Mouse (Mus musculus) limb, embryonic 10.5 days (tissue): ENCODE data around the gene Dap. TPM values are rescaled to one million over a fixed set of nuclear protein-coding genes. Genes with fewer than 3 reads are reported as not detected.

Source experiments
- DNase-seq: peaks from one replicate; pipeline ENCODE4 v3.0.0-alpha.2; 2017; ENCODE audit warnings: low spot score
- H3K27ac ChIP-seq: fragments of 300-500 bp; sonication (generic); 2 replicates; pipeline ENCODE4 v1.5.1; 2016; ENCODE audit warnings: mild to moderate bottlenecking
- H3K27me3 ChIP-seq: fragments of 300-500 bp; sonication (generic); 2 replicates; pipeline ENCODE4 v1.6.1; 2016; ENCODE audit warnings: low read depth, mild to moderate bottlenecking; ENCODE audit not compliant: poor library complexity, severe bottlenecking
- H3K36me3 ChIP-seq: fragments of 300-500 bp; sonication (generic); 2 replicates; pipeline ENCODE4 v1.6.1; 2016; ENCODE audit warnings: mild to moderate bottlenecking, moderate library complexity
- H3K4me1 ChIP-seq: fragments of 300-500 bp; sonication (generic); 2 replicates; pipeline ENCODE4 v1.6.1; 2016
- H3K4me3 ChIP-seq: fragments of 300-500 bp; sonication (generic); 2 replicates; pipeline ENCODE4 v1.5.1; 2016; ENCODE audit warnings: mild to moderate bottlenecking, moderate library complexity
- H3K9me3 ChIP-seq: fragments of 300-500 bp; sonication (generic); replicated peaks from 2 replicates; pipeline ENCODE4 v1.6.1; 2016; ENCODE audit warnings: mild to moderate bottlenecking
- WGBS: fragments of 180-500 bp; shearing (Covaris S2); methylation state at CpG from one replicate; pipeline ENCODE4 v1.1.7; 2016; 5-methylcytosine and 5-hydroxymethylcytosine counted together
- polyA plus RNA-seq: library from polyadenylated mRNA; unstranded; fragments of >200 nt; fragmentation: Nextera tagmentation; extraction: Ambion mirVana; gene quantifications from 2 replicates; pipeline ENCODE4 v1.2.1, GENCODE M21; 2016

Gene Dap
- polyA plus RNA-seq, 1 experiment from 2014 or later = 42.8 TPM

DNA sequence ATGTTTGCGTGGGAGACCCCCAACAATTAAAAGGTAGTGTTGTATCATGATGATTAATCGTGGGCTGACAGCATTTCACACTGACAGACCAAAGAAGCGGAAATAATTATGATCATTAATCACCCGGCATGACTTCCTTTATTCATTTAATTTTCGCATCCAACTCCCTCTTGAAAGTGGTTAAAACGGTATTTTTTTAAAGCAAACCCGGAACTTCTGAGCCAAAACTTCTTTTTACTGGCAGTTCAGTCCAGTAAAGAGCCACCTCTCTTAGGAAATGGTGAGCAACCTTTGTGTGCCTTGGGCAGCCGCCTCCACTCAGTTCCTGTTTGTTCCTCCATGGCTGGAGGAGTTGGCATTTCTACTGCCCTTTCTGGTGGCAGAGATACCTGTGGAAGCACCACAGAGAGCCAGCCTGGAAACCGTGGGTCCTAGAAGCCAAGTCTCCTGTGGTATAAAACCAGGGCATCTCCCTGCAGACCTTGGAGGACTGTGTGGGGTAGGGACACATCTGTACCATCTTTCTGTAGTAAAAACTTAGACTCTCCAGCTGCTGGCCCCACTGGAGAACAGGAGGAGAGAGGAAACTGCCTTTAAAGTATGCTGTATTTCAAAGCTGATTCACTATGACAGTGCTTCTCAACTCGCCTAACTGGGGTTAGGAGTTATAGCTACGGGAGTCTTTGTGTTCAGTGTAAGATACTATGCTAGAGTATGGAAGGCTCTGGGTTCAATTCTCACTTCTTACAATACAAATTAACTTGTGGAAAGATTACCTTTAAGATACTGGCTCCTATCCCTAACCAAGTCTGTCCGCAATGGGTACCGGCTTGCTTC lies 910 bp downstream of the Dap start:
- no peaks in the 10 kb centered on the region for H3K9me3 ChIP-seq
- DNase-seq = peak; percentile 37
- peaks cover 16% of the 10 kb centered on the region for H3K4me1 ChIP-seq
- no peaks in the 10 kb centered on the region for H3K27me3 ChIP-seq
- 44% methylated on average over 13 of the region's 13 CpGs for WGBS
- peak overlapping the region; percentile 93 for H3K27ac ChIP-seq
- peak overlapping the region; percentile 80 for H3K4me3 ChIP-seq
- no peaks in the 10 kb centered on the region for H3K36me3 ChIP-seq

- Histone ChIP-seq H3K27ac (no peak overlapping the region), H3K27me3 (no peaks in the 10 kb centered on the region), H3K36me3 (no peaks in the 10 kb centered on the region), H3K4me1 (peaks cover 16% of the 10 kb centered on the region), H3K9me3 (no peaks in the 10 kb centered on the region), H3K4me3 (peak overlapping the region; percentile 80; the same call in 1 of the 2 replicates)
- 89% methylated on average over 4 of the region's 4 CpGs for WGBS
- no peak for DNase-seq
These were observed 1.7 kb downstream of the Dap start for GRCm38 (mm10) chr15:31225643-31226325.

DNA sequence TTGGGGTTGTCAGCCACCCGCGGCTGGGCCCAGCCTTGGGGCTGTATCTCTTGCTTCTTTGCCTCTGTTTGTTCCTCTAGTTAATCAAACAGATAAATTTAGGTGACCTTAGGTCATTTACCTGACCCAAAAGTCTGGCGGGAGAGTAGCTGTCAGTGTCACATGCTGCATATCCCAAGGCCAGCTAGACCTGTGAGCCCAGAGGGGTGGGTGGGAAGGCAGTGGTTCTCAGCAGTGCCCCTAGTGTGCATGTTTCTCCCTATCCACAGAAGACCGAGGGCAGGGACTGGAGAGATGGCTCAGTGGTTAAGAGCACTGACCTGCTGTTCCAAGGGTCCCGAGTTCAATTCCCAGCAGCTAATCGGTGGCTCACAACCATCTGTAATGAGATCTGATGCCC lies 2.4 kb downstream of the Dap start:
- WGBS = 79% methylated on average over 6 of the region's 6 CpGs
- no peak overlapping the region for H3K27ac ChIP-seq
- H3K36me3 ChIP-seq = no peaks in the 10 kb centered on the region
- H3K4me3 ChIP-seq = no peak overlapping the region
- peaks cover 16% of the 10 kb centered on the region for H3K4me1 ChIP-seq
- DNase-seq = no peak
- no peaks in the 10 kb centered on the region for H3K27me3 ChIP-seq
- no peaks in the 10 kb centered on the region for H3K9me3 ChIP-seq

DNA sequence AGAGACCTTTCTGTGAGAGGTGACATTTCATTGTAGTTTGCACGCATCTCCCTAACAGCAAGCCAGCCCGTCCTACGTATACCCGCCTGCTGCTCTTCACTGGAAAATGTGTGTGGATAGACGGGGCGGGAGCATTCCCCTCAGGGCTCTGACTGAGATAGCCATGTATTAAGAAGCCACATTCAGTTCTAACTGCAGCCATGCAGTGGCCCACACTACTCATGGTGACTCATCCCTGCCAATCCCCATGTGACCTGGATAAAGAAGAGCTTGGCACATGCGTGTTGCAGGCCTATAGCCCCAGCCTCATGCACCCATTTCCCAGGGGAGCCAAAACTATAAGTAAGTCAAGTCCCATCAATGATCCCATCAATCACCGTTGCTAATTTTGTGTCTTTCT lies 3.7 kb downstream of the Dap start:
- Histone ChIP-seq H3K27ac (no peak overlapping the region), H3K4me3 (no peak overlapping the region), H3K4me1 (peaks cover 16% of the 10 kb centered on the region), H3K36me3 (no peaks in the 10 kb centered on the region), H3K27me3 (no peaks in the 10 kb centered on the region), H3K9me3 (no peaks in the 10 kb centered on the region)
- DNase-seq = no peak
- WGBS = 92% methylated on average over 8 of the region's 8 CpGs

GRCm38 (mm10) chr15:31233006-31233405 lies 8.9 kb downstream of the Dap start:
- Histone ChIP-seq H3K4me1 (no peaks in the 10 kb centered on the region), H3K27ac (no peak overlapping the region), H3K4me3 (no peak overlapping the region), H3K9me3 (no peaks in the 10 kb centered on the region), H3K36me3 (peaks cover 12% of the 10 kb centered on the region; the same call in 1 of the 2 replicates), H3K27me3 (no peaks in the 10 kb centered on the region)
- WGBS = 100% methylated on average over 1 of the region's 1 CpGs
- no peak for DNase-seq

DNA sequence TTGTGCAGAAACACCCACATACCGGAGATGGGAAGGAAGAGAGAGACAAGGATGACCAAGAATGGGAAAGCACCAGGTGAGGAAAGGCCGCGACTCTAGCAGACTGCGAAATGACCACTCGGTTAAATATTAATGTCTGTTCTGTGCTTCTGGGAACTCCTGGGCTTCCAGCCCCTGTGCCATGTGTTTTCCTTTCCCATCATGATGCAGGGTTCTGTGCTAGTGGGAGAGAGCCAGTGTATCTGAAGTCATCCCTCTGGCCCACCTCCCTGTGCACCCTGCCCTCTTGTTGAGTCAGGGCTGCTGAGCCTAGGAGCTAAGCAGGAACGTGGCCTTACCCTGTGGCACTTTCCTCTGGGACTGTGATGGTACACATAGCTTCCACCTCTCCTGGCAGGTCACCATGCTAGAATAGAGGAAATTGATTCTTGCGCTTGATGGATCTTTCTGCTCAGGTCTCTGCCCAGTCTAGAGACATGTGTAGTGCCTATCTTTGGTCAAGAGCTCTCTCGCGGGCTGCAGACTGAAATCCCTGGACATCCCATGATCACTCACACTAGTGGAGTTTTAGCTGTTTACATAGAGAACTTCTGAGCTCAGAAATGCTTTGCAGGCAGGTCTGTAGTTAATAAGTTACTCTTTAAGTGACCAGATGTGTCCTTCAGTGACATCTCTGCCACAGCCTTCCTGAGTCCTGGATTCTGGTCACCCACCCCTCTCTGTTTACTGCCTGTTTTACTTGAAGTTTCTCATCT lies 11.9 kb downstream of the Dap start:
- H3K9me3 ChIP-seq = no peaks in the 10 kb centered on the region
- H3K4me3 ChIP-seq = no peak overlapping the region
- H3K27ac ChIP-seq = no peak overlapping the region
- no peaks in the 10 kb centered on the region for H3K27me3 ChIP-seq
- peaks cover 5% of the 10 kb centered on the region for H3K4me1 ChIP-seq
- DNase-seq = no peak
- 93% methylated on average over 9 of the region's 9 CpGs for WGBS
- peaks cover 20% of the 10 kb centered on the region; the same call in 1 of the 2 replicates for H3K36me3 ChIP-seq

GRCm38 (mm10) chr15:31236549-31236907 lies 12.4 kb downstream of the Dap start:
- Histone ChIP-seq H3K27me3 (no peaks in the 10 kb centered on the region), H3K4me3 (no peak overlapping the region), H3K4me1 (peaks cover 5% of the 10 kb centered on the region), H3K36me3 (peaks cover 25% of the 10 kb centered on the region; the same call in 1 of the 2 replicates), H3K9me3 (no peaks in the 10 kb centered on the region), H3K27ac (no peak overlapping the region)
- DNase-seq = no peak
- WGBS = 93% methylated on average over 9 of the region's 9 CpGs

DNA sequence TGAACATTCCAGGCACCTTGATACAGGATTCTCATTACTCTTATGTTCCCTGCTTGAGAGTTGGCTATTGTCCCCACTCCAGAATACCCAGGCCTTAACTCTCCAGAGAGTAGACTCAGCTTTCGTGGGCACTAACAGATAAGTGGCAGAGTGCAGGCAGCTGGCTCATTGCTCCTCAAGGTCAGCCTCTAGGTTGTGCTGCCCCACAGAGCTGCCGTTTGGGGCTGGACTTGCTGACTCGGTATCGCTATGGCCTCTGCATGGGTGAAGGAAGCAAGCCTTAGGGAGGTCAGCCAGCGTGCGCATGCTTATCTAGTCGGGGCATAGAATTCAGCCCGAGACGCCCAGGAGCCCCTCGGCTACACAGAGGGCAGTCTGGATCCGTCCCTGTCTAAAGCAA lies 13.3 kb downstream of the Dap start:
- H3K27me3 ChIP-seq = no peaks in the 10 kb centered on the region
- H3K4me3 ChIP-seq = no peak overlapping the region
- WGBS = 87% methylated on average over 11 of the region's 11 CpGs
- no peaks in the 10 kb centered on the region for H3K9me3 ChIP-seq
- peaks cover 5% of the 10 kb centered on the region for H3K4me1 ChIP-seq
- H3K27ac ChIP-seq = no peak overlapping the region
- peaks cover 33% of the 10 kb centered on the region for H3K36me3 ChIP-seq
- DNase-seq = no peak

GRCm38 (mm10) chr15:31237898-31238297 lies 13.8 kb downstream of the Dap start:
- WGBS = 77% methylated on average over 5 of the region's 5 CpGs
- Histone ChIP-seq H3K4me1 (peaks cover 5% of the 10 kb centered on the region), H3K4me3 (no peak overlapping the region), H3K9me3 (no peaks in the 10 kb centered on the region), H3K27me3 (no peaks in the 10 kb centered on the region), H3K27ac (no peak overlapping the region), H3K36me3 (peaks cover 33% of the 10 kb centered on the region)
- DNase-seq = no peak

DNA sequence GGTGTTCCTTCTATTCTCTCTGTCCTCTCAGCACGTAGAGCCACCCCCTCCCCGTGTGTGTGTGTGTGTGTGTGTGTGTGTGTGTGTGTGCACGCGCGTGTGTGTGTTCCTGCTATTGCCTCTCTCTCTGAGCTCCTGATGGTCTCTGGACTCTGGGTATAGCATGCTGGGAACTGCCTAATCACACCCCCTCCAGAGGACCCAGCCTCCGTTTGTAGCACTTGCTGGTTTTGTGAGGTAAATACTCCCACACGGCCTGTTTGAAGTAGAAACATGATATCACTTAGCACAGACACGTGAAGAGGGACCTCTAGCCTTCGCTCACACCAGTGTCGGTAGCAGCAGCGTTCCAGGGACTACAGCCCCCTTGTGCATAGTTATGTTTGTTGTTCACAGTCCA lies 14.5 kb downstream of the Dap start:
- no peaks in the 10 kb centered on the region for H3K9me3 ChIP-seq
- peaks cover 33% of the 10 kb centered on the region for H3K36me3 ChIP-seq
- H3K27ac ChIP-seq = no peak overlapping the region
- DNase-seq = no peak
- H3K27me3 ChIP-seq = no peaks in the 10 kb centered on the region
- H3K4me3 ChIP-seq = no peak overlapping the region
- 50% methylated on average over 11 of the region's 11 CpGs for WGBS
- H3K4me1 ChIP-seq = peaks cover 5% of the 10 kb centered on the region

DNA sequence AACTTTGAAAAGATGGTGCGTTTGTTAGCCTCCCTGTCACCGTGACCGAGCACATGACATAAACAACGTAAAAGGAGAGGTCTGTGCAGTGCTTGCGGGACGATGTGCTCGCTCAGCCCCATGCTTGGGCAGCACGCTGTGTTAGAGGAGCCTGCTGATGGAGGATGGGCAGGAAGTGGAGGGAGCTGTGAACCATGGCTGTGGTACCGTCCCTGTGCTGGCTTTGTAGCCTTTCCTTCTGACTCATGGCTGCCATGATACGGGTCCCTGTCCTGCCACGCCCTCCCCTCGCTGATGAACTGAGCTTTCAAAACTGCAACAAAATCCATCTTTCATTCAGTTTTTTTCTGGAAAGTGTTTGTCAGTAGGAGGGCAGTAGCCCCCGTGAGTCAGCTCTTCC lies 15.6 kb downstream of the Dap start:
- H3K4me1 ChIP-seq = peaks cover 5% of the 10 kb centered on the region
- no peak overlapping the region for H3K4me3 ChIP-seq
- H3K9me3 ChIP-seq = no peaks in the 10 kb centered on the region
- no peaks in the 10 kb centered on the region for H3K27me3 ChIP-seq
- DNase-seq = no peak
- H3K36me3 ChIP-seq = peaks cover 33% of the 10 kb centered on the region
- WGBS = 88% methylated on average over 13 of the region's 13 CpGs
- no peak overlapping the region for H3K27ac ChIP-seq

GRCm38 (mm10) chr15:31240181-31240580 lies 16.1 kb downstream of the Dap start:
- H3K36me3 ChIP-seq = peaks cover 33% of the 10 kb centered on the region
- 96% methylated on average over 4 of the region's 4 CpGs for WGBS

GRCm38 (mm10) chr15:31243260-31243659 lies 19.1 kb downstream of the Dap start:
- Histone ChIP-seq H3K36me3 (peaks cover 21% of the 10 kb centered on the region), H3K4me3 (no peak overlapping the region), H3K9me3 (no peaks in the 10 kb centered on the region), H3K27ac (no peak overlapping the region), H3K4me1 (peaks cover 17% of the 10 kb centered on the region), H3K27me3 (no peaks in the 10 kb centered on the region)
- 82% methylated on average over 10 of the region's 10 CpGs for WGBS
- DNase-seq = no peak

More at GRCm38 (mm10) chr15:31240181-31240580, 16.1 kb downstream of the Dap start:
- Histone ChIP-seq H3K9me3 (no peaks in the 10 kb centered on the region), H3K4me3 (no peak overlapping the region), H3K27ac (no peak overlapping the region), H3K4me1 (peaks cover 5% of the 10 kb centered on the region), H3K27me3 (no peaks in the 10 kb centered on the region)
- DNase-seq = no peak
